Mouse (Mus musculus) bone marrow macrophage, adult 2 months (primary cell): ENCODE data around the gene Smg9. TPM values are rescaled to one million over a fixed set of nuclear protein-coding genes. Genes with fewer than 3 reads are reported as not detected.
A peak's percentile ranks its signal among the peaks of the same experiment; 100 is the strongest.

Experiments used
- H3K27ac ChIP-seq: 2 replicates; pipeline ENCODE4 v1.5.1; 2012; ENCODE audit warnings: low read depth, low read length; ENCODE audit not compliant: insufficient read depth
- H3K4me1 ChIP-seq: 2 replicates; pipeline ENCODE4 v1.6.1; 2012; ENCODE audit warnings: low read length; ENCODE audit not compliant: control insufficient read depth, insufficient read depth
- H3K4me3 ChIP-seq: 2 replicates; pipeline ENCODE4 v1.5.1; 2012; ENCODE audit warnings: mild to moderate bottlenecking, low read length, moderate library complexity; ENCODE audit not compliant: insufficient read depth
- CTCF ChIP-seq: IDR thresholded peaks from 2 replicates; pipeline ENCODE4 v1.5.1; 2012; ENCODE audit warnings: low read depth, mild to moderate bottlenecking, low read length, moderate library complexity
- POLR2A ChIP-seq: IDR thresholded peaks from 2 replicates; pipeline ENCODE4 v1.6.1; 2012; ENCODE audit warnings: mild to moderate bottlenecking, low read depth, low read length, borderline replicate concordance
- polyA plus RNA-seq: library from polyadenylated mRNA; stranded (reverse); fragments of >200 nt; gene quantifications from 2 replicates; pipeline ENCODE4 v1.2.4, GENCODE M21; 2012; ENCODE audit not compliant: missing spikeins, insufficient read depth, insufficient read length

Gene Smg9
- 35.8 and 36.5 TPM in 2 replicates for polyA plus RNA-seq

GRCm38 (mm10) chr7:24399256-24400081 lies at the start of gene Smg9:
Smg9 (plus strand) TSS chr7:24399619.
- peak; percentile 79 for TF ChIP-seq POLR2A
- TF ChIP-seq CTCF, result no peak
- peaks cover 26% of the 10 kb centered on the region for H3K4me1 ChIP-seq
- H3K27ac ChIP-seq, result peak within 1 kb of the TSS; percentile 95
- peak within 1 kb of the TSS; percentile 75 for H3K4me3 ChIP-seq

- TF ChIP-seq POLR2A (no peak), CTCF (no peak)
These were observed 43.8 kb upstream of the Smg9 start for GRCm38 (mm10) chr7:24355646-24356045.

DNA sequence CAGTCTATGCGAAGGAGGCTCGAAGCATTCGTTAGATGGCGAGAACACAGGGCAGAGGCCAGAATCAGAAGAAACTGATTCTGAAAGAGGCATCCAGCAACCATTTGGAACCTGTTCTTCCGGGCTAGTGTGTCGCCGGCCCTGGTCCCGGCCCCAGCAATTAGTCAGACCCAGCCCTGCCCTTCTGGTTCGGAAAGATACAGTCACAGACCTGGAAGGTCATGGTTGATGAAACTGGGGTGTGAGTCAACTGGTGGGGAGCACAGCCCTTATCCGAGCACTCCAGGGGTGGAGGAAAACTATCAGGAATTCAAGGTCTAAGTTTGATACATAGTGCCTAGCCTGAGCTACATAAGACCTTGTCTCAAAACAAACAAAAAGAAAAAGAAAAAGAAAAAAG lies 43.3 kb upstream of the Smg9 start:
- no peaks in the 10 kb centered on the region for H3K4me1 ChIP-seq

More at GRCm38 (mm10) chr7:24355646-24356045, 43.8 kb upstream of the Smg9 start:
- Histone ChIP-seq H3K27ac (no peak overlapping the region), H3K4me1 (no peaks in the 10 kb centered on the region), H3K4me3 (no peak overlapping the region)

GRCm38 (mm10) chr7:24357899-24358298 lies 41.5 kb upstream of the Smg9 start:
- Histone ChIP-seq H3K4me1 (no peaks in the 10 kb centered on the region), H3K27ac (no peak overlapping the region), H3K4me3 (no peak overlapping the region)
- TF ChIP-seq POLR2A, result no peak
- TF ChIP-seq CTCF, result 0 out of 2 replicates have a peak, but pooled peaks have one; percentile 50

More for the DNA sequence above, 43.3 kb upstream of the Smg9 start:
- Histone ChIP-seq H3K4me3 (no peak overlapping the region), H3K27ac (no peak overlapping the region)
- TF ChIP-seq CTCF, result no peak
- TF ChIP-seq POLR2A, result no peak

- Histone ChIP-seq H3K4me1 (peaks cover 2% of the 10 kb centered on the region), H3K4me3 (no peak overlapping the region), H3K27ac (no peak overlapping the region)
- TF ChIP-seq CTCF (no peak), POLR2A (no peak)
These were observed 40.1 kb upstream of the Smg9 start for GRCm38 (mm10) chr7:24359269-24359668.

- peaks cover 15% of the 10 kb centered on the region for H3K4me1 ChIP-seq
- TF ChIP-seq POLR2A, result no peak
- no peak for TF ChIP-seq CTCF
- H3K4me3 ChIP-seq, result no peak overlapping the region
- H3K27ac ChIP-seq, result no peak overlapping the region
These were observed 38.4 kb upstream of the Smg9 start for GRCm38 (mm10) chr7:24361001-24361400.

GRCm38 (mm10) chr7:24363228-24363627 lies 36.2 kb upstream of the Smg9 start:
- TF ChIP-seq POLR2A (no peak), CTCF (peak; percentile 64)
- no peak overlapping the region for H3K27ac ChIP-seq
- H3K4me3 ChIP-seq, result no peak overlapping the region
- H3K4me1 ChIP-seq, result peaks cover 21% of the 10 kb centered on the region

- peak overlapping the region; percentile 37 for H3K27ac ChIP-seq
These were observed 34.6 kb upstream of the Smg9 start for GRCm38 (mm10) chr7:24364827-24365226.

DNA sequence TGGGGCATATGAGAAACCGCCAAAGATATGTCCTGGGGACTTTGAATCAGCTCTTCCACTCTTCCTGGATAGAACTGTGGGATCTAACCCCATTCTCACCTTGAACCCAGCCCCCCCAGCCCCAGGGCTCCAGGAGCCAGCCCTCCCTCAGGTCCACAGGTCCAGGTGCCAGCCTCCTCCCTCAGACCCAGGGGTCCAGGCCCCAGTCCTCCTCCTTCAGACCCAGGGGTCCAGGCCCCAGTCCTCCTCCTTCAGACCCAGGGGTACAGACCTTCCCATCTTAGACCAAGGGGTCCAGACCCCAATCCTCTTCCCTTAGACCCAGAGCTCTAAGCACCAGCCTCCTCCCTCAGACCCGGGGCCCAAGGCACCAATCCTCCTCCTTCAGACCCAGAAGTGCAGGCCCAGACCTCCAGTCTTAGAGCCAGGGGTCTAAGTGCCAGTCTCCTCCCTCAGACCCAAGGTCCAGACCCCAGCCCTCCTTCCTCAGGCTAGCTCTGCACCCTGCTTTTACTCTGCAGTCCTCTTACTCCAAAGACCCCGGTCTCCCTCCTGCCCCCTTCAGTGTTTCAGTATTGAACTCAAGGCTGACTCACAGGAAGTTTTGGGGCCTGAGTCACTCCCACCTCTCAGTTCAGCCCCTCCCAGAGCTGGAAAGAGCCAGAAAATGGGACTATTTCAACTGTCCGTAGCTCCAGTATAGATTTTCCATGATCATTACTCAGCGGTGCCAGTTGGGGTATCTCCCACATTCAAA lies 34.0 kb upstream of the Smg9 start:
- peak overlapping the region; percentile 37 for H3K27ac ChIP-seq
- TF ChIP-seq POLR2A (no peak), CTCF (no peak)
- H3K4me3 ChIP-seq, result no peak overlapping the region
- peaks cover 26% of the 10 kb centered on the region for H3K4me1 ChIP-seq

More at GRCm38 (mm10) chr7:24364827-24365226, 34.6 kb upstream of the Smg9 start:
- peaks cover 25% of the 10 kb centered on the region for H3K4me1 ChIP-seq
- peak overlapping the region; percentile 37 for H3K4me3 ChIP-seq
- peak; percentile 84 for TF ChIP-seq CTCF
- TF ChIP-seq POLR2A, result no peak
